Mouse (Mus musculus): ENCODE measurements around the gene Mmgt1.

- TF ChIP-seq GATA1 (IDR thresholded peaks at IDR 0.05; ENCODE audit: borderline replicate concordance, low read length) (no peak), FLI1 (IDR thresholded peaks at IDR 0.05; ENCODE audit: low read length) (no peak)
Observed at GRCm38 (mm10) chrX:56609285-56609622, 11.4 kb upstream of the Mmgt1 start.

Data from megakaryocyte, embryonic 14.5 days (primary cell).